Mouse (Mus musculus) spleen, embryonic (tissue): ENCODE results near the gene Crocc2.

Source experiments
- CTCF ChIA-PET: fragments of 350-600 bp; sonication (Branson Sonifier 250); formaldehyde crosslinking; loops from one replicate; lab custom pipeline; 2022; lab: Charles Lee

Crocc2 gene

DNA sequence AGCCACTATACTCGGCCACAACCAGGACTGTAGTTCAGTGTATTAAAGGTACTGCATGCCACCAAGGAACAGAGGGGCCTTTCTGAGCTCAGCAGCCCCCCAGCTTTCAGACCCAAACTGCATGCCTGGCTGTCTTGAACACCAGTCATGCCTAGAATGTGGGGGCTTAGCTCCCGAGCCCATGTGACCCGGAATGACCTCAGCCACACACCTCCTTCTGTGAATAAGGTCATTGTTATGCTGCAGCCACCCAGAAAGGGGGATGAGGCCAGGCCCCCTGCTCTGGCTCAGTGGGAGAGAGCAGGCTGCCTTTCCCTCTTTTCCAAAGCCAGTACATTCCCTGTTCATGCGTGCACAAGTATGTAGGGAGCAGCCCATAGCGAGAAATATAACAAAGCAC is 46.1 kb downstream of the Crocc2 start:
- CTCF ChIA-PET: no interaction called here

DNA sequence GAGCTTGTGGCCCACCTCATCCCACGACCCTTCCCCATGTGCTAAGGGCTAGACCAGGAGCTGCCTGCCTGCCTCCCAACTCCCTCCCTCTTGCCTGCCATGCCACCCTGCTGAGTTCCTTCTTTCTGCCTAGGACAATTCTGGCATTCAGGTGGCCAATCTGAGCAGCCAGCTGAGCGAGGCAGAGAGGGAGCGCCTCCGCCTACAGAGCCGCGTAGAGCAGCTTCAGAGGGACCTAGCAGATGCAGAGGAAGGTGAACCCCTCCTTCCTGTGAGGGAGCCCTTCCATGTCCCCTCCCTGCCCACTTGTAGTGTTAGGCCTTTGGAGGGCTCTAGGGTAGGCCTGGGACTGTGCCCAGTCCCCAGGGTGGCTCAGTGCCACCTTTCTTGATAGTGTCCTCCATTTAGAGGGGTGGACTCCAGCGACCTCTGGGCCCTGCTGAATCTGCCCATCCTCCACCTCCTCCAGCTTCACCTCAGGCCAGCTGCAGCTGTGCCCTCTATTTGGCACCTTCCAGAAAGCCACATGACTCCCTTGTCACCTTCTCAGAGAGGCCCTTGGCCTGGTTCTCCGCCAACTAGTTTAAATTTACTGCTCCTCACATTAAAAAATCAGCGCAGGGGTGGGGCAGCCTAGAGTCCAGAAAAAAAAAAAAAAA is 48.4 kb downstream of the Crocc2 start:
- CTCF ChIA-PET: no interaction called here

DNA sequence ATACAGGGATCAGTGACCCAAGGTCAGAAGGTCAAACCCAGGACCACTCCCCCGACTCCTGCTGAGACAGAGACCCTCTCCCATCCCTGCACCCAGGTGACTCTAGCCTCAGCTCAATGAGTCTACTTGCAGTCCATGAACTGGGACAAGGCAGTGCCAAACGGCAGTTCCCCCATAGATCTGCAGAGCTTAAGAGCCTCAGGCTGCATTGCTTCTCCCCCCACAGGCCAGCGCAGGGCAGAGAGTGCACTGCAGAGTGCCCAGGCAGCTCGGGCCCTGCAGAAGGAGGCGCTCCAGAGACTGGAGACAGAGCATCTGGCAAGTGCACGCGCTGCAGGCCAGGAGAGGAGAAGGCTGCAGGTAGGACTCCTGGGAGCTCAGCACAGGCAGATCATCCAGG is 49.0 kb downstream of the Crocc2 start:
- CTCF ChIA-PET: no interaction called here

DNA sequence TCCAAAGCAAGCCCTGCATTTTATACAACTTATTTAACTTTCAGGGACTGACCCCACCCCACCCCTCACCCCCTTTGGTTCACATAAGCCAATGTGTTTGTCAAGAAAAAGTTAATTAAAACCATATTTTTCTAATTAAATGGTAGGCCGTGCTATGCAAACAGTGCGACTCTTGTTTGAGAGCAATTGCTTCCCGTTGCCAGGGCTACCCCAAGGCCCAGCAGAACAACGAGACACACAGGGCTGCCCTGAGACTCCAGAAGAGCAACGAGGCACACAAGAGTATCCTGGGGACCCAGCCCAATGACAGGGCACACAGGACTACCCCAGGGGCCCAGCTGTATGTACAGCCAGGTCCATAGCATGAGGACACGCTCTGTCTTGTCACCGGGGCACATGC is 52.3 kb downstream of the Crocc2 start:
- CTCF ChIA-PET: no interaction called here

DNA sequence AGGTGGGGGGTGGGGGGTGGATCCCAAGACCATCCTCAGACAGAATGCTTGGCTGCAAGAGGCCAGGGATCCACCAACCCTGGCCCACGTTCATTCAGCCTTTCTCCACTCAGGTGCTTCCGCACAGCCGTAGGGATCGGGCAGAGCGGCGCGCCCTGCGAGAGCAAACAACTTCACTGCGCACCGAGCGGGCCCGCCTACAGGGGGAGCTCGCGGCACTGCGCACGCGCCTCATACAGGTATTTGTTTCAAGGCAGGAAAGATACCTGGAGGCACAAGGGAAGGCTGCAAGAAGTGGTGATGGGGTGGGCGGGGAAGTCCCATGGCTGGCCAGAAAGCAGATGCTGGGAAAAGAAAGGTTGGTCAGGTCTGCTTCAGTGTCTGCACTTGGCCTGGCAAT is 55.4 kb downstream of the Crocc2 start:
- CTCF ChIA-PET: no interaction called here

DNA sequence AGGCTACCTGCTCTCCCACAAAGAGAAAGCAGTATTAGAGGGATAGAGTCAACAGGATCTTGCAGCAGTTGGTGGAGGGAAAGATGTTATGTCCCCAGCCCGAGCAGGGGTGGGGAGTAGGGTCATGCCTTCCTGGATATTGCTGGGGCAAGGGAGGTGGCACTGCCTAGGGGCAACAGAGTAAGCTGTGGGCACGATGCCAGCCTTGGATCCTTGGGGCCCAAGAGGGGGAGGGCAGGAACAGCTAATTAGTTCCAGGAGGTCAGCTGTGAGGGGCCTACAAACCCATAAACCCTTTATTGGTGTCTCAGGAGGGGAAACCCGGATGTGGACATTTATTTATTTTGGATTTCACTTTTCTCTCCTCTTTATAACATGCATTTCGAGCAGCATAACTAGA is 56.7 kb downstream of the Crocc2 start:
- CTCF ChIA-PET: no interaction called here

DNA sequence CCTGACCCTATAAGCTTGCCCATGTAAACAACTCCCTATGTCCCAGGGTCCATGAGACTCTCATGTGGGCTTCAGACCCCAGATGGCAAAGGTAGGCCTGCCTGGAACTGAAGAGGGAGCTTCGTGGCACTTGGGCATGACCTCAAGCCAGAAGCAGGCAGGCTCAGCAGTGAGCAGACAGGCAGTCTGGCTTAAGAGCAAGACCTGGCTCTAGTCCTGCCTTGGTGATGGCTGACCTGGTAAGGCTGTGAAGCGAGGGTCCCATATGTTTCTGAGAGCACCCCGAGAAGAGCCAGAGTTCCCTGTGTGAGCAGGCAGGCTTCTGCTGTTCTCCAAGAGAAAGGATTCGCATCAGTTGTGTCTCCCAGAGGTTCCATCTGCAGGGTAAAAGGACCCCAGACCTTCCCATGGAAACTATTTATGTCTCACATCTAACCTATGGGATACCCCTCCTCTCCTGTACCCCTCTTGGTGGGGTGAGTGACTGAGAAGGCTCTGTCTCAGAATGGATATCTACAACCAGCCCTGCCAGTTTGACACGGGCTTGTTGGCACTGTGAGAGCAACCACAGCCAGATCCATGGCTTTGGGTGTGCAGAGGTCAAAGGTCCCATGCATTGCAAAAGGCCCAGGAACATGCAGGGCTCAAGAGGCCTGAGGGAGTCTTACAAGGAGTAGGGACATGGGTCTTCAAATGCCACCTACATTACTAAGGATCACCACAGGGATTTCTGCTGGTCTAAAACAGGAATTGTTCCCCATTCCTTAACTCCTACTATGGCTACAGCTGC is 57.4 kb downstream of the Crocc2 start:
- CTCF ChIA-PET: no interaction called here

DNA sequence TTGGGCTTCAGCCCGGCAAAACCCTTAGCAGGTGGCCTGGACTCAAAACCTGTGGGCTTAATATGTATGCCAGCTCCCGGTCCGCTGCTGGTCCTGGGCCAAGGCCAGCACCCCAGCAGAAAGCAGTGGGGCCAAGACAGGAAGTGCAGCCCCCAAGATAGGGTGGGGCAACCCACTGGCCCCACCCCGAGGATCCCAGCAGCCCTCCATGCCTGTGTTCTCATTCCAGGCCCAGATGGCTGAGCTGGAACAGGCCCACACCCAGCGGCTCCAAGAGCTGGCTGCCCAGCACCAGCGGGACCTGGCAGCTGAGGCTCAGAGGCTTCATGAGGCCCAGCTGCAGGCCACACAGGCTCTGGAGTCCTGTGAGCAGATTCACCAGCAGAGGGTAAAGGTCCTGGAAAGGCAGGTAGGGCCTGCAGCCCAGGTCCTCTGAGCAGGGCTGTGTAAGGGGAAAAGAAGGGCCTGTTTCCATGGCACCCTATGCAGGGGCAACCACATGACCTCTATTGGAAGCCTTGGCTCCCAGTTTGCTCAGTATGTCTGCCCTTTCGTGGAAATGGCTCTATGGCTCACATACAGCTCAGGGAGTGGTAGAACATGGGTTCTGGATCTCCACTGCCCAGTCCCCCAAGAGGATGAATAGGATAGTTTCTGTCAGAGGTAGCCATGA is 58.9 kb downstream of the Crocc2 start:
- CTCF ChIA-PET: no interaction called here

DNA sequence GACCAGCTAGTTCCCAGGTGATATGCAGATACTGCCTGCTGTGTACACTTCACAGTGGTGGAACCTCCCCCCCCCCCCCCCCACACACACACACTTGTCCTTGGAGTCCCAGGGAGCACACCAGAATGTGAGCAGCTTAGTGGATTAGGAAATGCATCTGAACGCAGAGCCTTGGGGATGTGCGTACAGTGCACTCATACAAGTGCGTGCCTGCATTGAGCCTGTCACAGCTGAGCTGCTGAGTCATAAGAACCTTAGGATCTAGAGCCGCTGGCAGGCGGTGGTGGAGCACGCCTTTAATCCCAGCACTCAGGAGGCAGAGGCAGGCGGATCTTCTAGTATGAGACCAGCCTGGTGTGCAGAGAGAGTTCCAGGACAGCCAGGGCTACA is 59.4 kb downstream of the Crocc2 start:
- CTCF ChIA-PET: no interaction called here

DNA sequence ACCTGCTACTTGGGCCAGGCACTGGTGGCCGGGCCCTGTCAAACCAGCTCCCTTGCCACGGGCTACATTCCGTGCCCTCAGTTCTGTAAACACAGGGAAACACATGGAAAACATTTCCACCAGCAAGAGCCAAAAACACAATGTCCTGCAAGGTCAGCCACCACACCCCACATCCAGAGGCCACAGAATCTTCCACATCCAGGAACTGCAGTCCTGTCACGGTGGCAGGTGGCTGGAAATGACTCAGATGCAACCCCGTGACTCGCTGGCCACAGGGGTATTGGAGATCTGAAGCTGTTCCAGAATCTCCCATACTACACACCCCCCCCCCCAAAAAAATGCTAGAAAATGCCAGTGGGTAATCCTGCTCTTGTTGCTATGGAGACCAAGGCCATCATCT is 60.7 kb downstream of the Crocc2 start:
- CTCF ChIA-PET: no interaction called here

DNA sequence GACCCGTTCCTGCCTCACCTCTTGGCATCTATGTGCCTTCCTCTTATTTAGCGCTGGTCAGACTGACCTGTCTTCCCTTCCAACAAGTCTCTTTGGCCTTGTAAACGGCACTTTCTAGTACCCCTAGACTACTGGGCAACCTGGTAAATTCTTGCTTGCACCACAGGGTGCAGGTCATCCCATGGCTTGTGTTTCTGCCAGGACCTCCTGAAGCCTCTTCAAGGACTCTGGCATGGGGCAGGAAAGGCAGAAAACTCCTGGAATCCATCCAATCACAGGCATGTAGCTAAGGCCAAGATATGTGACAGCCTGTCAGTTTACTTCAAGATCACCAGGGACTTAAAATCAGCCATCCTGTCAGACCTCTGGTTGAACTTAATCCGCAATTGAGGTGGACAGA is 61.1 kb downstream of the Crocc2 start:
- CTCF ChIA-PET: no interaction called here

DNA sequence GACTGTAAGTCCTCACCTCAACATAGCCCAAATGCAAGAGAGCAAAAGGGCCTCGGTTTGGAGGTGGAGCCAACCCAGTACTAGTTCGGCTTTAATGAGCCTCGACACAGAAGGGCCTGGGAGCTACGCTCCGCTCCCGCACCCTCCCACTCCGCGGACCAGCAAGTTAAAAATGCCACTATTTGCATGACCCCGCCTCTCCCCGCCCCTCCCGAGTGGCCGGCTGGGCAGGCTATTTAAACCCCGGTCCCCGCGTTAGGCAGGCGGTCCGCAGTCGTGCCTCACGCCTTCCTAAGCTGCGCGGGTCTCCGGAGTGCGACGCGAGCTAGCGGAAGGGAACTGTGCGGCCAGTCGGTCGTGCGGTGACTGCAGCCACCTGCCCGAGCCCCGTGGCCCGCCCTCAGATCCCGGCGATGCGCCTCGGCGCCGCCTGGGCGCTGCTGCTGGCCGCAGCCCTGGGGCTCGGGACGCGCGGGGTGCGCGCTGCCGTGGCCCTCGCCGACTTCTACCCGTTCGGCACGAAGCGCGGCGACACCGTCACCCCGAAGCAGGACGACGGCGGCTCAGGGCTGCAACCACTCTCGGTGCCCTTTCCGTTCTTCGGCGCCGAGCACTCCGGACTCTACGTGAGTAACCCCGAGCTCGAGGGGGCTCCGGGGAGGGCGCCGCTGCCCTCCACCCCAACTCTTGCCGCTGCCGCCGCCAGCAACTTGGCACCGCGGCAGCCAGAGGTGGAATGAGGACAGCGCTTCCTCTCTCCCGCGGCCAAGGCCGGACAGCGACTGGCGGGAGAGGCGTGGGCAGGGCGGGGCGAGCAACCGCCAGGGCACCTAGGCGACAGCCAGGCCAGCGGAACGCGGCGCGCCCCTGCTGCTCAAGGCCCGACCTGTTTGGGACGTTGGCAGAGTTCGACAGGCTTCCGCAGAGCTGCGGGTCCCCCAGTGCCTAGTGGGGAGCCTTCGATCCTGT is 67.3 kb downstream of the Crocc2 start, which contains the start of gene Sned1:
Sned1 (plus strand) TSS at position 266 of the 969 bp plus-strand sequence.
- CTCF ChIA-PET: no interaction called here

DNA sequence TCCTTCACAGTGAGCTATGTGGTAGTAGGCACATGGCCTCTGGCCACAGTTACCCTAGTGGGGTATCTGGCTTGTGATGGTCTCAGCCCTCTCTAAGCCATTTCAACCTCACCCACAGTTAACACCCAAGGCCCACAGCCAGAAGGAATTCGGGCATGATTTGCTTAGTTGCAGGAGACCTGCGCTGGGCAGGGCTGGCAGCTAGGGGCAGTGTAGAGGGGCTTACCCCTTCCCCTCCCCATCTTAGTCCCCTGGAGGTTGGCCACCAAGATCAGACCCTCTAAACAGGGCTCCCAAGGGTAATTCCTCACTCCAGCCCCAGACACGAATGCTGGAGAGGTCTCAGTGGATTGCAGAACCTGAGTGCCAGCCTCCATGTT is 68.0 kb downstream of the Crocc2 start:
- CTCF ChIA-PET: no interaction called here

DNA sequence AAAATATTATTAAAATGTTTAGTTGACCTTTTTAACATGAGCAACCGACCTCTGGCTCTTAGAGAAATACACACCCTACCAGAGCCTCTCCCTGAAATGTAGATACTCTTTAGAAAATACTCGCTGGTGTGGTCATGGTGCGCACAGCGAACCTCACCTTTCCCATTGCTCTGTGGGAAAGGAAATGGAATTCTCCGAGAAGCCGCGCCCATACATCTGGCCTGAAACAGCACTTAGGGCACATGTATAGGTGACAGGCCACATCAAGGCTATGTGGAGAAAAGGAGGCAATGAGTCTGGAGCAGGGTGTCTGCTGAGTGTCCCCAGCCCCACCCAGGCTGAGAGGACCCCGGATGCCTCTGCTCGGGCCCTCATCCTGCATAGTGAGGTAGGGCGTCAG is 69.2 kb downstream of the Crocc2 start:
- CTCF ChIA-PET: no interaction called here

DNA sequence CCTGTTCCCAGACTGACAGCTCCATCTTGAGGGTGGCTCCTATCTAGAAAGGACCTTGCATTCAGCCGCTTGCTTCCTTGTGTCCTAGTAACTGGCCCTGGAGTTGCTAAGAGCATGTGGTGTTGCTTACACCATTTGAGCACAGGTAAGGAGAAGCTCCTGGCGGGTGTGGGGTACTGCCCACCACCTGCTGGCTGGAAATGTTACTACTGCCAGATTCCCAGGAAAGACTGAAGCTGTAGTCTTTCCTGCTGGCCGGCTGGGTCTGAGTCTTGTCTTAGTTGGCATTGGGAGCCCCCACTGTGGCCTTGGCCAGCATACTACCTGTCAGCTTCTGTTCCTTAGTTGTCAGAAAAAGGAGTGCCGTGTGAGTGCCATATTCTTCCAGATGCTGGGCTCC is 69.7 kb downstream of the Crocc2 start:
- CTCF ChIA-PET: no interaction called here

DNA sequence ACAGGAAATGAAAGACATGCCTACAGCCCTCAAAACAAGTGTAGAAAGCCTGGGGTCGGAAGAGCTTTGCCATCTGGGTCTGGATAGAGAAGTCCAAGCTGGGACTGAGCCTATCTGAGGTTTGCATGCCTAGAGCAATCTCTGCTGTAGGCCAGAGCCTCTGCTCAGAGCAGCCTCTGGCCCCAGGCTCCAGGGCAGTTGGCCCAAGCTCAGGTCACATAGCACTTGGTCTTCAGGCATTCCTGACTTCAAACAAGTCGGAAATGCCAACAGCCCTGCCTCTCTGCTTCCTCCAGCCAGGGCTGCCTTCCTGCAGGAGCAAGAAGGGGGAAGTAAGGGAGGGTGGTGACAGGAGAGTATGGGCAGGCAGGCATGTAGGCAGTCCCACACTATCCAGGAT is 77.4 kb downstream of the Crocc2 start:
- CTCF ChIA-PET: no interaction called here

DNA sequence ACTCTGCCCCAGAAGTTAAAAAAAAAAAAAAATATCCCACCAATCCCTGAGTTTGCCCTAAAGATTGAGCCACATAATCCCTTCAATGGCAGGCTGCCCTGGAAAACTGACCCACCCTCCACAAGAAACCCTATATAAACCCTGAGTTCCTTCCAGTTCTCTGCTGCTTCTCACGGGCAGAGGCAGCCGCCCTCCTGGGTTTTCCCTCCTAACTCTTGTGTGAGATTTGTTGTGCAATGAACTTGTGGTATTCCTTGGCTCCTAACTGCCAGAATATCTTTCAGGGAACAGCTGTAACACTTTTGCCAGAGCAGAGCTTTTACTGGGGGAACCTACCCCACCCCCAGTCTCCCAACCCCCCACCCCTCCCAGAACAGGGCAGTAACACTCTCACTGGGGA is 84.1 kb downstream of the Crocc2 start:
- CTCF ChIA-PET: no interaction called here

DNA sequence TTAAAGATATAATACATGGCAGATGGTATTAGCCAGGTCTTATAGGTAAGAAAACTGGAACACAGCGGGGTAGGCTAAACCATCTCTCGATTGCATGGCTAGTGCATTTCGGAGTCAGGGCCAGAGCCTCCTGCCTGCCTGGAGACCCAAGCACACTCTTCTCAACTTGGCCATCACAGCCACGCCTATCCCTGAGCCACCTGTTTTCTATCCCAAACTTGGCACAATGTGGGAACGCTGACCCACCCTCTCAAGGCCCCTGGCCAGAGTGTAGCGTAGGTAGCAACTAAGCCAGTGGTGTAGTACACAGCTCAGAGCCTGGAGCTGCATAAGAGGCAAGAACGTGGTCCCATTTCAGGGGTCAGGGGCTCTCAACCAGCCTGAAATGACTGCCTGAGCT is 87.2 kb downstream of the Crocc2 start:
- CTCF ChIA-PET: no interaction called here

DNA sequence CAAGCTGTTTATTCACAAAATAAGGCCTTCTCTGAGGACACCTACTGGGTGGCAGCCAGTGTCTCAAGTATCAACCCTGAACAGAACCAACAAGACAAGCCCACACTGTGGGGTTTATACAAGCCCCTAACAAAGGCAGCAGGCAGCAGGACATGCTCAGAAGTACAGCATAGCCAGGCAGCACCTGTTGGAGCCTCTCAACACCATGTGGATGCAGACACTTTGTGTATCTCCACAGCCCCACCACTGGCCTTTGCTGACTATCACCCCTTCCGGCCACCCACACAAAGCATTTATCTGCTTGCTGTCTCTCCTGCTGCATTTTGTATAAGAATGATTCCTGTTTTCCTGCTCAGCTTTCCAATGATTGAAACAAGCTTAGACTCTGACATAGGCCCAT is 89.0 kb downstream of the Crocc2 start:
- CTCF ChIA-PET: no interaction called here

DNA sequence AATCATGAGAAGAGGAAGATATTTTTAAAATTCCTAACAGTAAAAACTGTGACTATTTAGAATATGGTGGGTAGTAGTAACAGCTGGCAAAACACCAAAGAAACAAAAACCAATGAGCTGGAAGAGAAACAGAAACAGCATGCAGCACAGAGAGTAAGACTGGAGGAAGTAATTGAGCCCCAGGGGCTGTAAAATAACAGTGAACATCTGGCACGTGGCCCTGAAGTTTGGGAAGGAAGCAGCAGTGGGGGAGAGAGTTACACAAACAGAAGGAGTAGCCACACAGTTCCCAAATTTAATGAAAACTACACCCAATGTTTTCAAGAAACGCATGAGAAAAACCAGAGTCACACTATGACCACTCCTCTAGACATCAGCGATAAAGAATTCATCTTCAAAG is 98.7 kb downstream of the Crocc2 start:
- CTCF ChIA-PET: no interaction called here

DNA sequence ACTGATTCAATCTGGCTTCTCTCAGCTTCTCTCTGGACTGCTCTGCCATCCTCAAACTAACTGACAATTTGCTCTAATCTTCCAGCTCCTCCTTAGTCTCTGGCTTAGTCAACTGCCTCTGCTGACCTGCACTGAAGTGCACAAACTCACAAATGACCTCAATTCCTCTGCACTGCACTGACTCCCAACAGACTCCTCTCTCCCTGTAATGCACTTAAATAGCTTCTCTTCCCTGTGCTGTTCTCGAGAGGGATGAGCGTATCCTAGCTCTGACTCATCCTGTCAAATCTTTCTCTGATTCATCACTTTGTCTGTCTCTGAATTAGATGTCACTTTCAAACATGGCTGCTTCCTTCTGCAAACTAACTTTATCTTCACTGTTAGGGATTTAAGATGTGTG is 99.7 kb downstream of the Crocc2 start:
- CTCF ChIA-PET: no interaction called here
